Mouse (Mus musculus): ENCODE data around the gene Dag1. TPM values are rescaled to one million over a fixed set of nuclear protein-coding genes. Genes with fewer than 3 reads are reported as not detected.
"Not testable (repeated sequence)": the region's sequence is repeated elsewhere in the genome, so short reads cannot be mapped to it uniquely, and the experiment has no call there.

Dag1 gene
- total and polyA plus RNA-seq, 3 experiments: 6.1 to 21.9 (median 13.5) TPM

GRCm38 (mm10) chr9:108304716-108305115 lies 41.0 kb upstream of the Dag1 start:
- H3K9me3 ChIP-seq (replicated peaks): no peaks in the 10 kb centered on the region
- ATAC-seq (ENCODE audit: extremely low read depth, insufficient number of reproducible peaks, low FRiP score, poor library complexity, severe bottlenecking) (no peak), DNase-seq (ENCODE audit: low spot score) (no peak)
- peaks cover 22% of the 10 kb centered on the region for H3K4me1 ChIP-seq (ENCODE audit: insufficient read depth, low read depth, low read length)
- peak overlapping the region; percentile 73; the same call in 1 of the 2 replicates for H3K4me3 ChIP-seq (ENCODE audit: low read depth, low read length)
- TF ChIP-seq GATA2 (IDR thresholded peaks at IDR 0.05; ENCODE audit: borderline replicate concordance, low read depth, low read length): no peak
- no peak for TF ChIP-seq POLR2AphosphoS5 (IDR thresholded peaks at IDR 0.05; ENCODE audit: insufficient replicate concordance, low read depth, low read length)
- H3K27me3 ChIP-seq (ENCODE audit: insufficient read depth, low read length): no peaks in the 10 kb centered on the region
- H3K36me3 ChIP-seq (replicated peaks): peaks cover 43% of the 10 kb centered on the region

GRCm38 (mm10) chr9:108301853-108302252 lies 38.1 kb upstream of the Dag1 start:
- Histone ChIP-seq H3K4me3 (ENCODE audit: low read depth, low read length) (no peak overlapping the region), H3K36me3 (replicated peaks) (peaks cover 43% of the 10 kb centered on the region), H3K4me1 (ENCODE audit: insufficient read depth, low read depth, low read length) (peaks cover 19% of the 10 kb centered on the region), H3K27me3 (ENCODE audit: insufficient read depth, low read length) (no peaks in the 10 kb centered on the region), H3K9me3 (replicated peaks) (no peaks in the 10 kb centered on the region)
- TF ChIP-seq GATA2 (IDR thresholded peaks at IDR 0.05; ENCODE audit: borderline replicate concordance, low read depth, low read length): no peak
- no peak for TF ChIP-seq TAL1 (conservative IDR thresholded peaks at IDR 0.05; ENCODE audit: low read depth, low read length)
- TF ChIP-seq GATA1 (IDR thresholded peaks at IDR 0.05; ENCODE audit: borderline replicate concordance, low read length): no peak
- no peak for TF ChIP-seq CTCF (IDR thresholded peaks at IDR 0.05; ENCODE audit: low read depth, low read length)
- TF ChIP-seq POLR2AphosphoS5 (IDR thresholded peaks at IDR 0.05; ENCODE audit: insufficient replicate concordance, low read depth, low read length): no peak
- ATAC-seq (ENCODE audit: extremely low read depth, insufficient number of reproducible peaks, low FRiP score, poor library complexity, severe bottlenecking) (no peak), DNase-seq (ENCODE audit: low spot score) (no peak)

GRCm38 (mm10) chr9:108296453-108297355 lies 32.9 kb upstream of the Dag1 start, which contains the start of gene Amt:
TSS of gene Amt (plus strand) at chr9:108296853.
- Histone ChIP-seq H3K36me3 (replicated peaks) (peaks cover 17% of the 10 kb centered on the region), H3K4me1 (ENCODE audit: insufficient read depth, low read depth, low read length) (peaks cover 3% of the 10 kb centered on the region; the same call in 1 of the 2 replicates), H3K27me3 (ENCODE audit: insufficient read depth, low read length) (peaks cover 18% of the 10 kb centered on the region), H3K4me3 (ENCODE audit: low read depth, low read length) (no peak within 1 kb of the TSS), H3K9me3 (replicated peaks) (no peaks in the 10 kb centered on the region)
- DNase-seq (ENCODE audit: low spot score) (no peak), ATAC-seq (ENCODE audit: extremely low read depth, insufficient number of reproducible peaks, low FRiP score, poor library complexity, severe bottlenecking) (no peak)
- TF ChIP-seq CTCF (IDR thresholded peaks at IDR 0.05; ENCODE audit: low read depth, low read length) (no peak), POLR2AphosphoS5 (IDR thresholded peaks at IDR 0.05; ENCODE audit: insufficient replicate concordance, low read depth, low read length) (no peak), GATA2 (IDR thresholded peaks at IDR 0.05; ENCODE audit: borderline replicate concordance, low read depth, low read length) (no peak), TAL1 (conservative IDR thresholded peaks at IDR 0.05; ENCODE audit: low read depth, low read length) (no peak), GATA1 (IDR thresholded peaks at IDR 0.05; ENCODE audit: borderline replicate concordance, low read length) (no peak)

- H3K4me3 ChIP-seq (ENCODE audit: low read depth, low read length): peak overlapping the region; percentile 69; the same call in 1 of the 2 replicates
- TF ChIP-seq POLR2AphosphoS5 (IDR thresholded peaks at IDR 0.05; ENCODE audit: insufficient replicate concordance, low read depth, low read length) (no peak), GATA1 (IDR thresholded peaks at IDR 0.05; ENCODE audit: borderline replicate concordance, low read length) (no peak), GATA2 (IDR thresholded peaks at IDR 0.05; ENCODE audit: borderline replicate concordance, low read depth, low read length) (no peak), CTCF (IDR thresholded peaks at IDR 0.05; ENCODE audit: low read depth, low read length) (no peak), TAL1 (conservative IDR thresholded peaks at IDR 0.05; ENCODE audit: low read depth, low read length) (no peak)
- peaks cover 13% of the 10 kb centered on the region for H3K4me1 ChIP-seq (ENCODE audit: insufficient read depth, low read depth, low read length)
- ATAC-seq (ENCODE audit: extremely low read depth, insufficient number of reproducible peaks, low FRiP score, poor library complexity, severe bottlenecking) (no peak), DNase-seq (ENCODE audit: low spot score) (no peak)
- H3K9me3 ChIP-seq (replicated peaks): no peaks in the 10 kb centered on the region
- no peaks in the 10 kb centered on the region for H3K36me3 ChIP-seq (replicated peaks)
- H3K27me3 ChIP-seq (ENCODE audit: insufficient read depth, low read length): peaks cover 14% of the 10 kb centered on the region
Measured at GRCm38 (mm10) chr9:108290773-108291172, 27.0 kb upstream of the Dag1 start.

- Histone ChIP-seq H3K9me3 (replicated peaks) (no peaks in the 10 kb centered on the region), H3K36me3 (replicated peaks) (no peaks in the 10 kb centered on the region), H3K4me1 (ENCODE audit: insufficient read depth, low read depth, low read length) (peaks cover 13% of the 10 kb centered on the region), H3K27me3 (ENCODE audit: insufficient read depth, low read length) (peaks cover 11% of the 10 kb centered on the region), H3K4me3 (ENCODE audit: low read depth, low read length) (peak within 1 kb of the TSS; percentile 69)
- ATAC-seq (ENCODE audit: extremely low read depth, insufficient number of reproducible peaks, low FRiP score, poor library complexity, severe bottlenecking): peak; percentile 99
- peak; percentile 83 for DNase-seq (ENCODE audit: low spot score)
- no peak for TF ChIP-seq GATA2 (IDR thresholded peaks at IDR 0.05; ENCODE audit: borderline replicate concordance, low read depth, low read length)
- no peak for TF ChIP-seq POLR2AphosphoS5 (IDR thresholded peaks at IDR 0.05; ENCODE audit: insufficient replicate concordance, low read depth, low read length)
- no peak for TF ChIP-seq CTCF (IDR thresholded peaks at IDR 0.05; ENCODE audit: low read depth, low read length)
- no peak for TF ChIP-seq GATA1 (IDR thresholded peaks at IDR 0.05; ENCODE audit: borderline replicate concordance, low read length)
- no peak for TF ChIP-seq TAL1 (conservative IDR thresholded peaks at IDR 0.05; ENCODE audit: low read depth, low read length)
Measured at GRCm38 (mm10) chr9:108290016-108290750, 26.4 kb upstream of the Dag1 start, which contains the start of gene Nicn1. TSS of gene Nicn1 (plus strand) at chr9:108290429.

GRCm38 (mm10) chr9:108289347-108289746 lies 25.6 kb upstream of the Dag1 start:
- H3K4me3 ChIP-seq (ENCODE audit: low read depth, low read length): no peak overlapping the region
- peaks cover 17% of the 10 kb centered on the region for H3K4me1 ChIP-seq (ENCODE audit: insufficient read depth, low read depth, low read length)
- H3K9me3 ChIP-seq (replicated peaks): no peaks in the 10 kb centered on the region
- H3K27me3 ChIP-seq (ENCODE audit: insufficient read depth, low read length): peaks cover 4% of the 10 kb centered on the region; the same call in 1 of the 2 replicates
- TF ChIP-seq CTCF (IDR thresholded peaks at IDR 0.05; ENCODE audit: low read depth, low read length) (no peak), GATA1 (IDR thresholded peaks at IDR 0.05; ENCODE audit: borderline replicate concordance, low read length) (no peak), POLR2AphosphoS5 (IDR thresholded peaks at IDR 0.05; ENCODE audit: insufficient replicate concordance, low read depth, low read length) (no peak), TAL1 (conservative IDR thresholded peaks at IDR 0.05; ENCODE audit: low read depth, low read length) (no peak)
- H3K36me3 ChIP-seq (replicated peaks): no peaks in the 10 kb centered on the region
- ATAC-seq (ENCODE audit: extremely low read depth, insufficient number of reproducible peaks, low FRiP score, poor library complexity, severe bottlenecking) (no peak), DNase-seq (ENCODE audit: low spot score) (no peak)

GRCm38 (mm10) chr9:108287526-108288238 lies 23.9 kb upstream of the Dag1 start:
- ATAC-seq (ENCODE audit: extremely low read depth, insufficient number of reproducible peaks, low FRiP score, poor library complexity, severe bottlenecking); H3K4me3 ChIP-seq (ENCODE audit: low read depth, low read length); DNase-seq (ENCODE audit: low spot score): not testable (repeated sequence)

More at GRCm38 (mm10) chr9:108287526-108288238, 23.9 kb upstream of the Dag1 start:
- not testable (repeated sequence) for H3K27me3 ChIP-seq (ENCODE audit: insufficient read depth, low read length); H3K36me3 ChIP-seq (replicated peaks); H3K9me3 ChIP-seq (replicated peaks)
- H3K4me1 ChIP-seq (ENCODE audit: insufficient read depth, low read depth, low read length): peaks cover 17% of the 10 kb centered on the region
